Mouse (Mus musculus): ENCODE data around the gene Trim54. TPM values are rescaled to one million over a fixed set of nuclear protein-coding genes. Genes with fewer than 3 reads are reported as not detected.

Gene Trim54
- polyA plus RNA-seq, 1 experiment from 2014 or later, result 0.62 TPM

DNA sequence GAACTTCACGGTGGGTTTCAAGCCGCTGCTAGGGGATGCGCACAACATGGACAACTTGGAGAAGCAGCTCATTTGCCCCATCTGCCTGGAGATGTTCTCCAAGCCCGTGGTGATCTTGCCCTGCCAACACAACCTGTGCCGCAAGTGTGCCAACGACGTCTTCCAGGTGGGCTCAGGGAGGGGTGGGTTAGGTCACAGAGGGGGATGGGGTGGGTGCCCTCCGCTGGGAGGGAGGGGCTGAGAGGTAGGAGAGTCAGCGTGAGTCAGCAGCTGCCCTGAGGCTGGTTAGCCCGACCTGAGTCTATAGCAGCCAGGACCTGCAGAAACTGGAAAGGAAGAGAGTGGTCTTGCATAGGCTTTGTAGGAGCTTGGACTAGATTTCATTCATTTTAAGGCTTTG is 400 bp downstream of the Trim54 start:
- H3K27ac ChIP-seq, result no peak overlapping the region
- no peak overlapping the region for H3K4me3 ChIP-seq
- H3K36me3 ChIP-seq, result no peaks in the 10 kb centered on the region
- no peaks in the 10 kb centered on the region for H3K4me1 ChIP-seq
- 23% methylated on average over 10 of the region's 10 CpGs for WGBS
- peaks cover 9% of the 10 kb centered on the region for H3K27me3 ChIP-seq
- ATAC-seq (ENCODE audit: insufficient number of reproducible peaks, insufficient read depth, low FRiP score, low TSS enrichment, low read depth), result no peak
- no peak overlapping the region for H3K4me2 ChIP-seq
- no peak overlapping the region for H3K9ac ChIP-seq
- H3K9me3 ChIP-seq, result no peaks in the 10 kb centered on the region

- Histone ChIP-seq H3K9me3 (no peaks in the 10 kb centered on the region), H3K27ac (no peak overlapping the region), H3K4me2 (no peak overlapping the region), H3K27me3 (peaks cover 9% of the 10 kb centered on the region), H3K36me3 (no peaks in the 10 kb centered on the region), H3K9ac (no peak overlapping the region), H3K4me3 (no peak overlapping the region), H3K4me1 (no peaks in the 10 kb centered on the region)
- 80% methylated on average over 8 of the region's 8 CpGs for WGBS
- ATAC-seq (ENCODE audit: insufficient number of reproducible peaks, insufficient read depth, low FRiP score, low TSS enrichment, low read depth), result no peak
These were observed 4.6 kb downstream of the Trim54 start for GRCm38 (mm10) chr5:31121111-31121510.

- Histone ChIP-seq H3K4me2 (no peak overlapping the region), H3K9me3 (no peaks in the 10 kb centered on the region), H3K27ac (no peak overlapping the region), H3K27me3 (no peaks in the 10 kb centered on the region; the same call in 1 of the 2 replicates), H3K9ac (no peak overlapping the region), H3K36me3 (no peaks in the 10 kb centered on the region), H3K4me1 (no peaks in the 10 kb centered on the region), H3K4me3 (no peak overlapping the region)
- 32% methylated on average over 2 of the region's 2 CpGs for WGBS
- ATAC-seq (ENCODE audit: insufficient number of reproducible peaks, insufficient read depth, low FRiP score, low TSS enrichment, low read depth), result no peak
These were observed 7.0 kb downstream of the Trim54 start for GRCm38 (mm10) chr5:31123481-31123880.

- Histone ChIP-seq H3K9ac (no peak overlapping the region), H3K27ac (no peak overlapping the region), H3K4me1 (no peaks in the 10 kb centered on the region), H3K36me3 (no peaks in the 10 kb centered on the region), H3K9me3 (no peaks in the 10 kb centered on the region), H3K27me3 (peaks cover 6% of the 10 kb centered on the region; the same call in 1 of the 2 replicates), H3K4me3 (no peak overlapping the region), H3K4me2 (no peak overlapping the region)
- WGBS, result 42% methylated on average over 5 of the region's 5 CpGs
- ATAC-seq (ENCODE audit: insufficient number of reproducible peaks, insufficient read depth, low FRiP score, low TSS enrichment, low read depth), result no peak
These were observed 9.5 kb downstream of the Trim54 start for GRCm38 (mm10) chr5:31126050-31126449.

DNA sequence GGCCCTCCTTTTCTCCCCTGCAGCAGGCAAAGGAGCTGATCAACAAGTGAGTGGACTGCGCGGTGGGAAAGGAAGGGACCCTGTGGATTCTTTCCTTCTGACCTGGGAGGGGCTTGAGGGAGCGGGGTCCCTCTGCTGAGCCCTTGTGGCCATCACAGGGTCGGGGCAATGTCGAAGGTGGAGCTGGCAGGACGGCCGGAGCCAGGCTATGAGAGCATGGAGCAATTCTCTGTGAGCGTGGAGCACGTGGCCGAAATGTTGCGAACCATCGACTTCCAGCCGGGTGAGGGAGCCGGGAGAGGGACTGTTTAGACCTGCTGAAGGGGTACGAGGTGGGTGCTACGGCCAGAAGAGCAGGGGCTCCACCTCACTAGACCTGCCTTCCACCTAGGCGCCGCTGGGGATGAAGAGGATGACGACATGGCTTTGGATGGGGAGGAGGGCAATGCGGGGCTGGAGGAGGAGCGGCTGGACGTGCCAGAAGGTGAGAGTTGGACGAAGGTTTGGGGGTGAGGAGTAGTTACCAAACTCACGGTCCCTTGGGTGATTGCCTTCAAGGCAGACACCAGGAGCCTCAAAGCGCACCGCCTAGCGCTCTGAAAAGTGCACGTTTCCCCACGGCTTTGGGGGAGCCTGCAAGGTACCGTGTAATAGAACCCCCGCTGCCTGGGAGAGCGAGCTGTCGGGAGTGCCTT is 20.4 kb downstream of the Trim54 start:
- H3K36me3 ChIP-seq, result peaks cover 9% of the 10 kb centered on the region
- H3K4me1 ChIP-seq, result peaks cover 23% of the 10 kb centered on the region
- peak overlapping the region; percentile 45; the same call in 1 of the 2 replicates for H3K4me2 ChIP-seq
- WGBS, result under 1% methylated on average over 33 of the region's 33 CpGs
- H3K27ac ChIP-seq, result no peak overlapping the region
- H3K4me3 ChIP-seq, result no peak overlapping the region
- H3K9ac ChIP-seq, result no peak overlapping the region
- no peak for ATAC-seq (ENCODE audit: insufficient number of reproducible peaks, insufficient read depth, low FRiP score, low TSS enrichment, low read depth)
- H3K27me3 ChIP-seq, result peaks cover 73% of the 10 kb centered on the region
- H3K9me3 ChIP-seq, result no peaks in the 10 kb centered on the region

DNA sequence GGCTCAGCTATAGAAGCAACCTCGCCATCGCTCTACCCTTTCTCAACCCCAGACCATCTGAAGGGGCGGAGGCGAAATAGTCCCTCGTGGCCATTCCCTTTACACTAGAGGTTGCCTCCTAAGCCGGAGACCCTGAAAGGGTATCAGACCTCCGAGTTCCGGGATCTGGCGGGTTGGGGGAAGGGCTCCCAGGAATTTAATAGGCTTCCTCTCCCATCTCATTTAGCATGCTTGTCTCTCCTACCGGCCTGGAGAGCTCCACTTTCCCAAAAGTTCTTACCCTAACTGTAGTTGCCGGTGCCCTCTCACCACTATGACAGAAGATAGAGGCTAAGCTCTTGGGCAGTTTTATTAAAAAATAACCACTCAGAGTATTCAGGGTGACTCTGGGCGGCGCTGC is 21.1 kb downstream of the Trim54 start:
- Histone ChIP-seq H3K9ac (no peak overlapping the region), H3K27ac (no peak overlapping the region), H3K4me1 (peaks cover 23% of the 10 kb centered on the region), H3K4me3 (peak overlapping the region; percentile 29), H3K9me3 (no peaks in the 10 kb centered on the region), H3K4me2 (peak overlapping the region; percentile 45), H3K36me3 (peaks cover 9% of the 10 kb centered on the region), H3K27me3 (peaks cover 67% of the 10 kb centered on the region)
- 1% methylated on average over 13 of the region's 13 CpGs for WGBS
- ATAC-seq (ENCODE audit: insufficient number of reproducible peaks, insufficient read depth, low FRiP score, low TSS enrichment, low read depth), result no peak

GRCm38 (mm10) chr5:31138241-31138967 is 21.9 kb downstream of the Trim54 start, which contains the start of gene Ucn:
Gene Ucn (minus strand): TSS chr5:31138829.
- ATAC-seq (ENCODE audit: insufficient number of reproducible peaks, insufficient read depth, low FRiP score, low TSS enrichment, low read depth), result no peak
- H3K36me3 ChIP-seq, result peaks cover 12% of the 10 kb centered on the region
- no peaks in the 10 kb centered on the region for H3K9me3 ChIP-seq
- peak within 1 kb of the TSS; percentile 45 for H3K4me2 ChIP-seq
- no peak within 1 kb of the TSS for H3K27ac ChIP-seq
- peaks cover 67% of the 10 kb centered on the region for H3K27me3 ChIP-seq
- H3K4me3 ChIP-seq, result peak within 1 kb of the TSS; percentile 29
- peaks cover 23% of the 10 kb centered on the region for H3K4me1 ChIP-seq
- WGBS, result 2% methylated on average over 52 of the region's 52 CpGs
- H3K9ac ChIP-seq, result no peak within 1 kb of the TSS

DNA sequence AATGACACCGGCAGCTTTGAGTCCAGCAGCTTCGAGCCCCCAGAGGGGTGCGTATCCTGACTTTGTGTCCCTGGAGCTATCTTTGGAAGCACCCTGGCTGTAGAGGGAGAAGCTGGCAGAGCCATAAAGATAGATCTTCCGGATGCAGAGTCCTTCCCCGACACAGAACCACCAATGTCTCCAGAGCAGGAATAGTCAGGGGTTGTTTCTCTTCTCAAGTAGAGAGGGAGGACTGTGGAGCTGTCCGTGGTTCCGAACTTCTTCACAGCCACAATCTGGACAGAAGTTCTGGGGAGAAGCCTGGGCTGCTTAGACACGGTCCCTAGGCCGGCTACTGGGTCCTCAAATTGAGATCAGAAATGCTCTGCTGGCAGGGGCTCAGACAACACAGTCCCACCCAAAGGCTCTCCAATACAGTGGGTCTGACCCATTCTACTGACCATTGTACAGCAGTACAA is 22.5 kb downstream of the Trim54 start:
- Histone ChIP-seq H3K36me3 (peaks cover 17% of the 10 kb centered on the region), H3K27me3 (peaks cover 62% of the 10 kb centered on the region), H3K4me2 (peak overlapping the region; percentile 45), H3K9me3 (no peaks in the 10 kb centered on the region), H3K9ac (no peak overlapping the region), H3K27ac (no peak overlapping the region), H3K4me3 (peak overlapping the region; percentile 29), H3K4me1 (peaks cover 23% of the 10 kb centered on the region)
- WGBS, result 14% methylated on average over 9 of the region's 9 CpGs
- no peak for ATAC-seq (ENCODE audit: insufficient number of reproducible peaks, insufficient read depth, low FRiP score, low TSS enrichment, low read depth)

- Histone ChIP-seq H3K4me1 (peaks cover 11% of the 10 kb centered on the region), H3K27ac (no peak overlapping the region), H3K36me3 (peaks cover 43% of the 10 kb centered on the region), H3K4me2 (no peak overlapping the region), H3K4me3 (no peak overlapping the region), H3K27me3 (no peaks in the 10 kb centered on the region), H3K9ac (no peak overlapping the region), H3K9me3 (no peaks in the 10 kb centered on the region)
- no peak for ATAC-seq (ENCODE audit: insufficient number of reproducible peaks, insufficient read depth, low FRiP score, low TSS enrichment, low read depth)
- 90% methylated on average over 4 of the region's 4 CpGs for WGBS
These were observed 33.3 kb downstream of the Trim54 start for GRCm38 (mm10) chr5:31149781-31150180.

- no peak overlapping the region for H3K9ac ChIP-seq
- no peaks in the 10 kb centered on the region for H3K27me3 ChIP-seq
- no peak overlapping the region for H3K4me2 ChIP-seq
- H3K4me1 ChIP-seq, result peaks cover 13% of the 10 kb centered on the region
- no peaks in the 10 kb centered on the region for H3K9me3 ChIP-seq
- H3K4me3 ChIP-seq, result no peak overlapping the region
- H3K27ac ChIP-seq, result no peak overlapping the region
- H3K36me3 ChIP-seq, result peaks cover 41% of the 10 kb centered on the region
- WGBS, result 96% methylated on average over 3 of the region's 3 CpGs
- ATAC-seq (ENCODE audit: insufficient number of reproducible peaks, insufficient read depth, low FRiP score, low TSS enrichment, low read depth), result no peak
These were observed 35.2 kb downstream of the Trim54 start for GRCm38 (mm10) chr5:31151746-31152145.

DNA sequence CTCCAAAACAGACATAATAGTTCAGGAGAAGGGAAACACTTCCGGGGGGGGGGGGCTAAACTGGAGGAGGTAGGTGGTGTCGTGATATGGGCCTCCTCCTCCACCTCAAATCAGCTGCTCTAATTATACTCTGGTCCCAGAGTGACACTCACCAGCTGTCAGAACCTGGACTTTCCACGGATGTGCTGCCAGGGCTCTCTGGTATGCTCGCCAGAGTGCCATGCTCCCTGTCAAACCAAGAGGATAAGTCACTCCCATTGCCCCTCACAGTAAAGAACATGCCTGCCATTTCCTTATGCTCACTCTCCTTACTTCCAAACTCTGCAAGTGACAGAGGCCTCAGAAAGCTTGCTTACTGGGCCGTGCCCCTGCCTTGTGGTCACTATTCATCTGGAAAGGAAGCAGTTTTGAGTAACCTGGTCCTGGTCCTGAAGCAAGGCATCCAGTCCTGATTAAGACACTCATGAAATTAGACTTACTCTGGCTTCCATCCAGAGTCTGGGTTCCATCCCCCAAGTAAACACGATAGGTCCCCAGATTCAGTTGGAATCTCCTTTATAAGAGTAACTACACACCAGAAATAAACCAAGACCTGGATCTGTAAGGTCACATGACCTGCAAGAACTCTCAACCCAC is 37.1 kb downstream of the Trim54 start:
- peak overlapping the region; percentile 80 for H3K27ac ChIP-seq
- H3K9me3 ChIP-seq, result no peaks in the 10 kb centered on the region
- H3K4me2 ChIP-seq, result peak overlapping the region; percentile 88
- H3K4me1 ChIP-seq, result peaks cover 13% of the 10 kb centered on the region
- peak overlapping the region; percentile 80 for H3K9ac ChIP-seq
- WGBS, result 40% methylated on average over 6 of the region's 6 CpGs
- 0 out of 2 replicates have a peak, but pooled peaks have one; percentile 12 for ATAC-seq (ENCODE audit: insufficient number of reproducible peaks, insufficient read depth, low FRiP score, low TSS enrichment, low read depth)
- peak overlapping the region; percentile 69 for H3K4me3 ChIP-seq
- H3K36me3 ChIP-seq, result peaks cover 49% of the 10 kb centered on the region
- H3K27me3 ChIP-seq, result no peaks in the 10 kb centered on the region
